In genomic region chr3:28805301-28806097, GRCm38 (mm10) we compare ENCODE assay signal across 1 mouse cellular context.
TF ChIP-seq lines count a peak whose summit lies in the region.

Rpl22l1 (plus strand) TSS chr3:28805436.

TF ChIP-seq in CH12.LX, 34 proteins besides CTCF, POLR2A, EP300 and RAD21 (continued from another document):
- TF ChIP-seq MAX (IDR thresholded peaks at IDR 0.05; ENCODE audit: low read length) (peak; percentile 72), MXI1 (IDR thresholded peaks at IDR 0.05; ENCODE audit: low read depth, low read length) (peak; percentile 79; the same call in 1 of the 2 replicates), GABPA (IDR thresholded peaks at IDR 0.05; ENCODE audit: insufficient replicate concordance, low read depth, low read length) (no peak), ELF1 (IDR thresholded peaks at IDR 0.05; ENCODE audit: low read depth, low read length) (peak; percentile 91), IRF4 (IDR thresholded peaks at IDR 0.05; ENCODE audit: low read depth, low read length) (peak; percentile 22; the same call in 1 of the 2 replicates), TBP (conservative IDR thresholded peaks at IDR 0.05; ENCODE audit: low read depth, low read length) (peak; percentile 96), PAX5 (IDR thresholded peaks at IDR 0.05; ENCODE audit: low read length) (no peak), HCFC1 (IDR thresholded peaks at IDR 0.05; ENCODE audit: low read depth, low read length) (peak; percentile 79), NELFE (IDR thresholded peaks at IDR 0.05; ENCODE audit: low read depth, low read length) (peak; percentile 98), ZKSCAN1 (IDR thresholded peaks at IDR 0.05; ENCODE audit: borderline replicate concordance, low read depth, low read length) (no peak), SIN3A (IDR thresholded peaks at IDR 0.05; ENCODE audit: low read length) (peak; percentile 86; the same call in 1 of the 2 replicates), USF2 (conservative IDR thresholded peaks at IDR 0.05; ENCODE audit: low read depth, low read length) (no peak), BHLHE40 (IDR thresholded peaks at IDR 0.05; ENCODE audit: low read depth, low read length) (peak; percentile 85)
